Mouse (Mus musculus): ENCODE measurements around the gene Cep162.

GRCm38 (mm10) chr9:87144106-87144505, 111.2 kb downstream of the Cep162 start, which contains the start of gene Mrap2:
- TF ChIP-seq CTCF (conservative IDR thresholded peaks at IDR 0.05; ENCODE audit: low read length): no peak
- no peak for TF ChIP-seq NANOG (IDR thresholded peaks at IDR 0.05; ENCODE audit: borderline replicate concordance, low read length)
- TF ChIP-seq POU5F1 (IDR thresholded peaks at IDR 0.05; ENCODE audit: borderline replicate concordance, low read length): no peak

All from E14TG2a.4 (cell line).